Mouse (Mus musculus) spleen, adult 2 months (tissue): Measurements from ENCODE around the gene Mpnd.

Experiments
- CTCF ChIP-seq: fragments of 200-500 bp; IDR thresholded peaks from 2 replicates; pipeline ENCODE4 v1.5.1; 2011; ENCODE audit warnings: mild to moderate bottlenecking, inconsistent platforms; ENCODE audit not compliant: insufficient read depth, insufficient read length, insufficient replicate concordance; ENCODE audit errors: extremely low read depth
- POLR2A ChIP-seq: fragments of 200-500 bp; IDR thresholded peaks from 2 replicates; pipeline ENCODE4 v1.6.1; 2011; ENCODE audit warnings: low read depth, low read length, inconsistent platforms

DNA sequence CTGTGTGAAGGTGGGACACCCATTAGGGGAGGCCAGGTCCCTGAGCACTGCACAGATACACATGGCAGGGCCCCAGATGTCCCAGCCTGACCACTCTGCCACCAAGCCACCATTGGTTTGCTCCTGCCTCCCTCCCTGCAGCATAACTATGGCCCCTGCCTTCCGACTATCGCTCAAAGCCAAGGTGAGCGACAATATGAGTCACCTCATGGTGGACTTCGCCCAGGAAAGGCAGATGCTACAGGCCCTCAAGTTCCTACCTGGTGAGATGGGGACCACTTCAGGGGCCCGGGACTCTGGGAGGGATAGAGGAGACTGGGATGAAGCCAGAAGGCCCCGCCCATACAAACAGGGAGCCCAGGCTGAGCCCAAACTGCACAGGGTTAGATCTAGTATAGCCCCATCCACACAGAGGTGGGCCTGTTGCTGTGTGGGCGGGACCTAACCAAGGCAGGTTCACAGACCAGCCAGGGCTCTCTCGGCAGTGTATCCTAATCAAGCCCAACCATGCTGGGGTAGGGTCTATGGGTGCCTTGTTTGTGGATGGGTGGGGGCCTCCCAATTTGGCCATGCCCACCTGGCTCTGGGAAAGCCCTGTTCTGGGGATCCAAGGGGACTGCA, 15.1 kb upstream of the Mpnd start:
- TF ChIP-seq CTCF (no peak), POLR2A (no peak)
